Mouse (Mus musculus): ENCODE measurements around the gene Hist3h2ba. TPM values are rescaled to one million over a fixed set of nuclear protein-coding genes. Genes with fewer than 3 reads are reported as not detected.

Gene Hist3h2ba
- polyA plus RNA-seq, 1 experiment = 726 TPM

DNA sequence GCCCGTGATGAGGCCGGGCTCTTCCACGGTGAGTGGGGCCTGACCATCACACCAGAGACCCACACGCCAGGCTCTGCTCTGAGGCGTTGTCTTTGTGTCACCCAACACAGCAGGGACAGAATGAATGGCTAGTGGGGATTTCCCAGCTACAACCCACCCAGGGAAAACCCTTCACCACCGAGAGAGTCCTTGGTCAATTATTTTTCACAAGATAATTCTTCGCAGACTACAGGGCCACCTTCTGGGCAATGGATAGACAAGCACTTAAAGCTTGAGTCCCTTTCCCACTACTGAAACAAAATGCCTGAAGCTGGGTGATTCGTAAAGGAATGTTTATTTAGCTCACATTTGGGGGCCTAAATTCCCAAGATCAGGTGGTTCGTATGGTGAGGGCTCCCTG, 26.3 kb upstream of the Hist3h2ba start:
- TF ChIP-seq CTCF (IDR thresholded peaks at IDR 0.05; ENCODE audit: borderline replicate concordance, extremely low read depth, insufficient read depth, insufficient read length) (no peak), POLR2A (IDR thresholded peaks at IDR 0.05; ENCODE audit: borderline replicate concordance, extremely low read depth, insufficient read depth, insufficient read length, poor library complexity, severe bottlenecking) (no peak)
- no peak for DNase-seq (ENCODE audit: low read depth)

DNA sequence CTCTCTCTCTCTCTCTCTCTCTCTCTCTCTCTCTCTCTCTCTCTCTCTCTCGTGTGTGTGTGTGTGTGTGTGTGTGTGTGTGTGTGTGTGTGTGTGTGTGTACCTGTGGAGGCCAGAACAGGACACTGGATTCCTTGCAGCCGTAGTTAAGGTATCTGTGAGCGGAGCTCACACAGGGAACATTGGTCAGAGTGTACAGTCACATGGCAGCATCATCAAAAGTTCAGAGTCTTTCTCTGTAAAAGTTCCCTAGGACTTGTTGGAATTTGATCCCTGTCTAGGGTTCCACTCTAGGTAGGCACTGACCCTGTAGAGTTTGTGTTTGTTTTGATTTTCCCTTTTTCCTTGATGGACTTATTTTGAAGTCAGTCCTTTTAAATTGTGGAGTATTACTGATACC, 22.1 kb upstream of the Hist3h2ba start:
- TF ChIP-seq CTCF (IDR thresholded peaks at IDR 0.05; ENCODE audit: borderline replicate concordance, extremely low read depth, insufficient read depth, insufficient read length) (no peak), POLR2A (IDR thresholded peaks at IDR 0.05; ENCODE audit: borderline replicate concordance, extremely low read depth, insufficient read depth, insufficient read length, poor library complexity, severe bottlenecking) (no peak)

DNA sequence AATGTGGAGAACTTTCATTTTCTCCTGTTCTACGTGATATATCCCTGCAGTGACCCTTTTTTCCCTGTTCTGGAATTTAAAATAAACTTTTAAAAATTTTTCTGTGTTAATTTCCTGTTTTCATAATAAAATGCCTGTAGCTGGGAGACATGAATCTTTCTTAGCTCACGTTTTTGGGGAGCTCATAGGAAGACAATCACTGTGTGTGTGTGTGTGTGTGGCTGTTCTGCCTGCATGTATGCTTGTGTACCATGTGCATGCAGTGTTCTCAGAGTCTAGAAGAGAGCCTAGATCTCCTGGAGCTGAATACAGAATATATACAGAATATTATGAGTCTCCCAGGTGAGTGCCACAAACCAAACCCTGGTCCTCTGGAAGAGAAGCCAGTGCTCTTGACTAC, 21.7 kb upstream of the Hist3h2ba start:
- DNase-seq (ENCODE audit: low read depth) = no peak
- TF ChIP-seq POLR2A (IDR thresholded peaks at IDR 0.05; ENCODE audit: borderline replicate concordance, extremely low read depth, insufficient read depth, insufficient read length, poor library complexity, severe bottlenecking) (no peak), CTCF (IDR thresholded peaks at IDR 0.05; ENCODE audit: borderline replicate concordance, extremely low read depth, insufficient read depth, insufficient read length) (no peak)

More for the DNA sequence above, 22.1 kb upstream of the Hist3h2ba start:
- DNase-seq (ENCODE audit: low read depth) = no peak

DNA sequence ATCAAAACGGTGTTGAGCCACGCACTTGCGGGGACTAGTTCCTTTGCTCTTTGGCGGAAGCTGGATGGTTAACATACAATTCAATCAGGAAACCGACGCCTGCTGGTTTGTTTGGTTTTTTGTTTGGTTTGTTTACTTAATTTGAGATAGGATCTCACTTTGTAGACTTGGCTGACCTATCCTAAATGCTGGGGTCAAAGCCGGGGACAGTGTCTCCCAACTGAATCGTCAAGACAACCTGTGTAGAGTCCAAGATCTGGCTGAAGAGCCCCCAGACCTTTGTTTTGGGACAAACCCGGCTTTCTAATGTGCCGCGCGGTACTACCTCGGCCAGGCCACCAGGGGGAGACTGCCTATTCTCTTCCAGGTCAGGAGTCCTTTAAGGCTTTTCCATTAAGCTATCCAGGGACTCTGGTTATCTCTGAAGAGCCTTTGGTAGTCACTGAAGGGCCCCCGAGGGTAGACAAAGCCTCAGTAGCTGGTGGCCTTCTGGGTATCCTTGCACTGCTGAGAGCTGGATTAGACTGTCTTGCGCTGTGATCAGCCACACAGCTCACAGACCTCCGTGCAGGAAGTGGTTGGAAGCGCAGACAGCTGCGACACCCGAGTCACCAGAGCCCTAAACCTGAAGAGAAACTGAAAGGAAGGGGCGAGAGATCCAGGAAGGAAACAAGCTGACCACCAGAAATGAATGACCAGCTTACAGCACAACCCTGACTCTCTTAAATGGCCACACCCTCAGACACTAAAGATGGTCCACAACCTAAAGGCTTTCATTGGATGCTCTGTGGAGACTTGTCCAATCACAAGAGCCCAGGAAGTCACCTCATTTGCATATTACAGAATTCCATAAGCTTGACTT, 20.7 kb upstream of the Hist3h2ba start:
- no peak for TF ChIP-seq POLR2A (IDR thresholded peaks at IDR 0.05; ENCODE audit: borderline replicate concordance, extremely low read depth, insufficient read depth, insufficient read length, poor library complexity, severe bottlenecking)
- peak; percentile 84 for TF ChIP-seq CTCF (IDR thresholded peaks at IDR 0.05; ENCODE audit: borderline replicate concordance, extremely low read depth, insufficient read depth, insufficient read length)

DNA sequence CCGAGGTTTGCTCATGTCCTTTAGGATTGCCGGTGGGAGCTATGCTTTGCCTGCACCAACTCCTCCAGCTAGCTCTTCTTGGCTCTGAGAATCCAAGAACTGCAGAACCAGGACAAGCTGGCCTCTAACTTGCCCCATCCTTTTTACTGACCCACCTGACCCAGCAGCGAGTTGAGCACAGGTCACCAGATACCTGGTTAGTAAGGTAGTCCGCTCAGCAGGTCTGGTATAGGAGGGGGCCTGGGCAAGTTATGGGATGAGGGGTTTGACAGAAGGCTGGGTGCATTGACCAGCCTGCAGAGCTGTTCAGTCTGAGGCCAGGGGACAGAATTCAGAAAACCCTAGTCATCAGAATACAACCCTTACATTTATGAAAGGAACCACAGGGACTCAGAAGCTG, 19.7 kb upstream of the Hist3h2ba start:
- TF ChIP-seq CTCF (IDR thresholded peaks at IDR 0.05; ENCODE audit: borderline replicate concordance, extremely low read depth, insufficient read depth, insufficient read length) (no peak), POLR2A (IDR thresholded peaks at IDR 0.05; ENCODE audit: borderline replicate concordance, extremely low read depth, insufficient read depth, insufficient read length, poor library complexity, severe bottlenecking) (no peak)
- no peak for DNase-seq (ENCODE audit: low read depth)

More for the DNA sequence above, 20.7 kb upstream of the Hist3h2ba start:
- peak; percentile 82 for DNase-seq (ENCODE audit: low read depth)

DNA sequence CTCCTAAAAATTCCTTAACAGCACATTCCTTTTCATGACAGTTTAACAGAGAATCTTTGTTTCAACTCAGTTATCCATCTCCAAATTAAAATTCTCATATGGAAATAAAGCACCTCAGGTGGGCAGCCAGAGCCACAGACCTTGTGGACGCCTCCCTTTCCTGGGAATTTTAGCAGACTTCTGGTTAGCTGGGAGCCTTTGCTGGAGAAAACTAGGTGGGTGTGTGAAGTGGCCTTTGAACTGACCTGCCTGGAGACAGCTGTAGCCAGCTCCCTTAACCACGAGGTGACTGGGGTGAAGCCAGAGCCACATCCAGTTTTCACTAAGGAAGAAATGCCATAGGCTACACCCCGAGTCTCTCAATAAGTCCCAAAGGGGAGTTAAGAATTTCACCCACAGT, 19.1 kb upstream of the Hist3h2ba start:
- DNase-seq (ENCODE audit: low read depth) = no peak
- TF ChIP-seq POLR2A (IDR thresholded peaks at IDR 0.05; ENCODE audit: borderline replicate concordance, extremely low read depth, insufficient read depth, insufficient read length, poor library complexity, severe bottlenecking) = no peak
- no peak for TF ChIP-seq CTCF (IDR thresholded peaks at IDR 0.05; ENCODE audit: borderline replicate concordance, extremely low read depth, insufficient read depth, insufficient read length)

DNA sequence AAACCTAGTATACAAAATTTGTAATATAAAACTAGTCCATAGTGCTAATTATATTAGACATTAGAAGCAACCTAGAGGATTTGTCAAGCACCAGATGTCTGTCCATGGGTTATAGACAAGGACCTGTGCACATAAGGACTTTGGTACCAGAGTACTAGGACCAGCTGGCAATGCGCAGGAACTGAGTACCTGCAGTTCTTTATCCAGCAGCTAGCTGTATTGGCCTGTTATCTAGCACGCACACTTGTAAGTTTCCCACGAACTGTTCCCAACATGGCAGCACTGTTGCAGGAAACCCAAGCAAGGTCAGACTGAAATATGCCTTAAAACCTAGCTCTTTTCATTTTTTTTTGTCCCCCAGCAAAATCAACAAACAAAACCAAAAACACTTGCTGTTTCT, 18.5 kb upstream of the Hist3h2ba start:
- TF ChIP-seq POLR2A (IDR thresholded peaks at IDR 0.05; ENCODE audit: borderline replicate concordance, extremely low read depth, insufficient read depth, insufficient read length, poor library complexity, severe bottlenecking) = no peak
- TF ChIP-seq CTCF (IDR thresholded peaks at IDR 0.05; ENCODE audit: borderline replicate concordance, extremely low read depth, insufficient read depth, insufficient read length) = no peak

DNA sequence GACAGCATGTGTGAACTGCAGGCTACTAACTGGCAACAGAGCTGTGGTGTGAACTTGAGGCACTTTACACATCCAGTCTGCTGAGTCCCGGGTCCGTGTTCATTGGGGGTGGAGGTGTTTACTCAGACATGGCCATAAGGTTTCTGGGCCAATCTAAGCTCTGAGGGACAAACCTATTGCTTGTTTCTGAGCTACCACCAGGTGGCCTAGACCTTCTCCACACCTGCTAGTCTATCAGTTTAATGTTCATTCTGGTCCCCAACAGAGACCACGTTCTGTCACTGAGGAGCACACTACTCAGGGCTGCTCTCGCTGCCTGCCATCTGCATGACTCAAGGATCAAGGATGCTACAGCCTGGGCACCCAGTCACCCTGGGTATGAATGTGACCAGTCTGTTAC, 17.1 kb upstream of the Hist3h2ba start:
- no peak for DNase-seq (ENCODE audit: low read depth)

More for the DNA sequence above, 18.5 kb upstream of the Hist3h2ba start:
- no peak for DNase-seq (ENCODE audit: low read depth)

DNA sequence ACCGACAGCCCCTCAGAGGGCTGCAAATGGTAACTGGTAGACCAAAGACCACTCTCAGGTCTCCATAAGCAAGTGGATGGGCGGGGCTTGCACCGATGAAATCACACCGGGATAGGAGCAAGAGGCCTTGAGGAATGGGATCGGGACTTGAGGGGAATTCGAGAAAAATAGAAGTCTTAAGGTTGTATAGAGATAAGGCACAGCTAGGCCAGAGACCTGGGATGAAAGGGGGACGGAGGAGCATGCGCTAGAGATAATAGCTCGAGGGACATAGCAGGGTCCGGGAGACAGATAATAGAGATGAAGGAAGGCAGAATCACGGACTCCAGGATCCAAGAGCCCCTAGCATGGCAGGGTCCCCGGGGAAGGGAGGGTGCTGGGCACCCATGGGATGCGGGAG, 10.8 kb upstream of the Hist3h2ba start:
- no peak for TF ChIP-seq POLR2A (IDR thresholded peaks at IDR 0.05; ENCODE audit: borderline replicate concordance, extremely low read depth, insufficient read depth, insufficient read length, poor library complexity, severe bottlenecking)
- no peak for TF ChIP-seq CTCF (IDR thresholded peaks at IDR 0.05; ENCODE audit: borderline replicate concordance, extremely low read depth, insufficient read depth, insufficient read length)
- peak; percentile 63 for DNase-seq (ENCODE audit: low read depth)

More for the DNA sequence above, 17.1 kb upstream of the Hist3h2ba start:
- TF ChIP-seq POLR2A (IDR thresholded peaks at IDR 0.05; ENCODE audit: borderline replicate concordance, extremely low read depth, insufficient read depth, insufficient read length, poor library complexity, severe bottlenecking) = no peak
- TF ChIP-seq CTCF (IDR thresholded peaks at IDR 0.05; ENCODE audit: borderline replicate concordance, extremely low read depth, insufficient read depth, insufficient read length) = peak; percentile 18; the same call in 1 of the 2 replicates

DNA sequence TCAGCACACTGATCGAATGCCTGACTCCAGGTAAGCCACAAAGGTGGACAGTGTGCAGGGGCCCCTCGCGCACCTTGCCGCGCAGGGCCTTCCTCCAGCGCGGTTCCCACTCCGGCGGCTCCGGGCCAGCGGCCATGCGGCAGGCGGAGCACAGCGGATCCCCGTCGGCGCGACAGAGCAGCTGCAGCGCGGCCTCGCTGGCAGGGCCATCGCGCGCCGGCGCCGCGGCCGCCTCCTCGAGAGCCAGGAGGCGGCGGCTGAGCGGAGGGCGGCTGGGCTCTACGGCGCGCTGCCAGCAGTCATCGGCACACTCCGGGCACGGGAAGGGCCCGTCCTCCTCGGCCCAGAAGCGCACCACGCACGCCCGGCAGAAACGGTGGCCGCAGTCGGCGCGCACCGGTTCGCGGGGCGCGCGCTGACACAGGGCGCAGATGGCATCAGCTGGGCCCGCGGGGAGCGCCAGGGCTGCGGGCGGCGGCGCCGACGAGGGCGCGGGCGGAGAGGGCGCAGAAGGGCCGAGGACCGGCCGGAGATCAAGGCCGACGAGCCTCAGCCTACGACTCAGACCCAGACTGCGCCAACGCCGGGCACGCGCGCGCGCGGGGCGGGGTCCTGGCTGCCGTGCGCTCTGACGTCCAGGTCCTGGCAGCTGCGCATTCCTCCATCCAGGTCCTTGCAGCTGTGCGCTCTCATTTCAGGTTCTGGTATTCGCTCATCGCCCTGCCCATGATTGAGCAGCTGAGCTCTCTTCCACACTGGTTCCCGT, 10.2 kb upstream of the Hist3h2ba start, which contains the start of gene Rnf187:
Rnf187 (minus strand) TSS at position 595 of the 766 bp plus-strand sequence.
- DNase-seq (ENCODE audit: low read depth) = peak; percentile 98
- peak; percentile 97 for TF ChIP-seq POLR2A (IDR thresholded peaks at IDR 0.05; ENCODE audit: borderline replicate concordance, extremely low read depth, insufficient read depth, insufficient read length, poor library complexity, severe bottlenecking)
- no peak for TF ChIP-seq CTCF (IDR thresholded peaks at IDR 0.05; ENCODE audit: borderline replicate concordance, extremely low read depth, insufficient read depth, insufficient read length)

DNA sequence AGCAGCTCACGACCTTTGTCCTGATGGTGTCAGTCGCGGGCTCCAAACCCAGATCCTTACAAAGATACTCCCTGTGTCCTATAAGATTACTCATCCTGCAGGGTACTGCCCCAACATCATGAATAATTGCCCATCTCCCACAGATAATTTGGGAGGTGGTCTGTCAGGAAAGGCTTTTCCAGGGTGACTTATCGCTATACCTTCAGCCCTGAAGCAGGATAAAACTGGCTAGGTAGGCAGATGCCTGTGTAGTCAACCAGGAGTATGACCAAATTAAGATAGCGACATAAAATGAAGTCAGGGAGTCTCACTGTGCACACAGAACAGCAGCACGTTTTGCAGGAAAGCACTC, 9.7 kb upstream of the Hist3h2ba start:
- TF ChIP-seq POLR2A (IDR thresholded peaks at IDR 0.05; ENCODE audit: borderline replicate concordance, extremely low read depth, insufficient read depth, insufficient read length, poor library complexity, severe bottlenecking) (no peak), CTCF (IDR thresholded peaks at IDR 0.05; ENCODE audit: borderline replicate concordance, extremely low read depth, insufficient read depth, insufficient read length) (no peak)

More for the DNA sequence above, 9.7 kb upstream of the Hist3h2ba start:
- DNase-seq (ENCODE audit: low read depth) = no peak
